In the genomic region with DNA sequence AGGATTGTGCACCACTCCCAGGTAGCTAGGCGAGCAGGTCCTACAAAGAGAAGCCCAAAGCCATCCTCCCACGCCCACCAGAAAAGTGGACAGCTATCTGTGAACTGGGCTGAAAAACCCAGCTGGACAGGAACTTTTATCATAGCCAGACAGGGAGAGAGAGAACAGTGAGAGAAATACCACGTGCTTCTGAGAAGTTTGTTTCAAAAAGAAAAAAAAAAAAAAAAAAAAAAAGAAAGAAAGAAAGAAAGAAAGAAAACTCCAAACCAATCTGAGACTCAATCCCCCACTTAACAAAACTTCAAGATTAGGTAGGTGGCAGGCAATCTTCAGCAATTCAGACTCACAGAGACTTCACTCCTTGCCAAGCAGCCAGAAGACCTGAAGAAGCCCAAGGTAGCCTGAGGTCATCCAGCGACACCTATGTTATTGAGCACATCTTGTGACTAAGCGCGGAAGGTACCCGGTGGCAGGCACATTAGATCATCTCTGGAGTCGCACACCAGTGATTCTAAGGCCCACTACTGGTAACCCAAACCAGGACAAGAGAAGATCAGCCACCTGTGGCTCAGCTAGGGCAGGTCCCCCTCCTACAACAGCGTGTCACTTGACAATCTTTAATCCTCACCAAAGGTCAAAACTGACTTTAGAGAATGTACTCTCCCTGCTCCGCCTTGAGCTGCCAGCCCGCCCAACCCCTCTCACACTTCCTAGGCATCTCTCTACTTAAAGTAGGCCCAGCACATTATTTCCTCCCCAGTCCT, we compare ENCODE assay signal across 8 mouse cellular contexts.
A peak's percentile ranks its signal among the peaks of the same experiment; 100 is the strongest.
DNase-seq lines count a peak whose midpoint lies in the region; ATAC-seq and TF ChIP-seq lines count a peak whose summit lies in the region.

No protein-coding gene starts in this region.

- ATAC-seq in embryonic facial prominence, embryonic 14.5 days (ENCODE audit: low read depth) = no peak

- no peak for TF ChIP-seq CTCF in left cerebral cortex, adult 2 months (IDR thresholded peaks at IDR 0.05)

- H3K27me3 ChIP-seq in embryonic facial prominence, embryonic 14.5 days (replicated peaks; ENCODE audit: control insufficient read depth, insufficient read depth, low read length) = no peaks in the 10 kb centered on the region
- H3K27me3 ChIP-seq in limb, embryonic 10.5 days (ENCODE audit: low read depth, poor library complexity, severe bottlenecking) = no peaks in the 10 kb centered on the region

- 0 out of 2 replicates have a peak, but pooled peaks cover 3% of the 10 kb centered on the region for H3K4me1 ChIP-seq in embryonic facial prominence, embryonic 14.5 days (ENCODE audit: control insufficient read depth, insufficient read depth, low read length)
- peaks cover 30% of the 10 kb centered on the region for H3K4me1 ChIP-seq in limb, embryonic 10.5 days

- 43% methylated on average over 11 of the region's 11 CpGs for WGBS in embryonic facial prominence, embryonic 14.5 days
- 37% methylated on average over 11 of the region's 11 CpGs for WGBS in limb, embryonic 10.5 days

- H3K4me2 ChIP-seq in embryonic facial prominence, embryonic 14.5 days (ENCODE audit: low read depth, low read length) = peak overlapping the region; percentile 75

- peak overlapping the region; percentile 95; the same call in 1 of the 2 replicates for H3K27ac ChIP-seq in left cerebral cortex, adult 2 months
- peak overlapping the region; percentile 96; the same call in 1 of the 2 replicates for H3K27ac ChIP-seq in embryonic facial prominence, embryonic 14.5 days (replicated peaks; ENCODE audit: low read depth, low read length)
- peak overlapping the region; percentile 96 for H3K27ac ChIP-seq in limb, embryonic 10.5 days

- peak overlapping the region; percentile 86 for H3K4me3 ChIP-seq in left cerebral cortex, adult 2 months
- H3K4me3 ChIP-seq in embryonic facial prominence, embryonic 14.5 days (ENCODE audit: low read depth, low read length) = peak overlapping the region; percentile 90
- H3K4me3 ChIP-seq in limb, embryonic 10.5 days = peak overlapping the region; percentile 87

- intact Hi-C loops in left cerebral cortex, adult 2 months (cut with DNase I) = loop anchor here (2.0 to 10.0 kb wide), 5 partner anchors 62 to 297 kb away; a partner anchor contains a TSS
- intact Hi-C loops in left cerebral cortex, postnatal 14 days (cut with DNase I) = loop anchor here (5.0 to 10.0 kb wide), 2 partner anchors 168 to 299 kb away; a partner anchor contains a TSS

- DNase-seq in left cerebral cortex, adult 2 months (ENCODE audit: extremely low spot score in 1 of 2, low spot score in 2 of 2) = no peak
- DNase-seq in left cerebral cortex, postnatal 14 days (ENCODE audit: low spot score in 2 of 2) = no peak
- DNase-seq in embryonic facial prominence, embryonic 14.5 days (ENCODE audit: low spot score) = no peak
- no peak for DNase-seq in limb, embryonic 10.5 days (ENCODE audit: low spot score)
- DNase-seq in skeletal muscle tissue, adult 2 months (ENCODE audit: low read depth, low spot score) = peak; percentile 70
- no peak for DNase-seq in layer of hippocampus, adult 9-11 months
- no peak for DNase-seq in retina, postnatal 1 day
- DNase-seq in gastrocnemius, adult 8-10 months (ENCODE audit: low spot score in 2 of 2) = no peak

- no peaks in the 10 kb centered on the region for H3K36me3 ChIP-seq in embryonic facial prominence, embryonic 14.5 days (ENCODE audit: control insufficient read depth, insufficient read depth, low read length)
- peaks cover 4% of the 10 kb centered on the region; the same call in 1 of the 2 replicates for H3K36me3 ChIP-seq in limb, embryonic 10.5 days

- peak overlapping the region; percentile 93 for H3K9ac ChIP-seq in embryonic facial prominence, embryonic 14.5 days (ENCODE audit: low read depth, low read length)

- H3K9me3 ChIP-seq in embryonic facial prominence, embryonic 14.5 days (ENCODE audit: control insufficient read depth, low read length) = peaks cover 6% of the 10 kb centered on the region; the same call in 1 of the 2 replicates
- no peaks in the 10 kb centered on the region for H3K9me3 ChIP-seq in limb, embryonic 10.5 days (replicated peaks)
